Mouse (Mus musculus): ENCODE data around the gene Slc10a2. TPM values are rescaled to one million over a fixed set of nuclear protein-coding genes. Genes with fewer than 3 reads are reported as not detected.
"Not testable (repeated sequence)": the region's sequence is repeated elsewhere in the genome, so short reads cannot be mapped to it uniquely, and the experiment has no call there.

The Slc10a2 gene
- polyA plus RNA-seq (2021), result not detected

DNA sequence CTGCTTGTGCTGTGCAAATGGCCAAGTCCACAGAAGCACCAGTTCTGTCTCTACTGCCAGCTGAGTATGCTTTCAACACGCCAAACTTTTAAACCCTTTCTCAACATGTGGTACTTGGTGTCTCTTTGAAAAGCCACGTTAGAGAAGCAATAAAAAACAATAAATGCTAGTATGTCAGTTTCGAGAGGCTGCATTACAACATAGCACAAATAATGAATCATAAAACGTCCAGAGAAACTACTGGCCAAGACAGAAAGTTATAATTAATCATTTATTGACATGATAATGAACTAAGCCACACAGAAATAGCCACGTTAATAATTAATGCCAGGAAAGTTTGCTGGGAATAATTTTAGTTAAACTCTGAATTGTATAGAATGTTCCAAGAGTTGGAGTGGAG, at the start of gene Slc10a2:
Slc10a2 (minus strand) TSS at position 166 of the 400 bp plus-strand sequence.
- POLR2A ChIA-PET, result no interaction called here
- peaks cover 5% of the 10 kb centered on the region for H3K27me3 ChIP-seq
- DNase-seq (ENCODE audit: low read depth, low spot score), result no peak
- in situ Hi-C loops (cut with MboI; ENCODE audit: low pct_unique_long_range_greater_than_20kb), result no loop called here
- ATAC-seq, result no peak
- CTCF ChIA-PET, result no interaction called here
- TF ChIP-seq CTCF (IDR thresholded peaks at IDR 0.05), result no peak

DNA sequence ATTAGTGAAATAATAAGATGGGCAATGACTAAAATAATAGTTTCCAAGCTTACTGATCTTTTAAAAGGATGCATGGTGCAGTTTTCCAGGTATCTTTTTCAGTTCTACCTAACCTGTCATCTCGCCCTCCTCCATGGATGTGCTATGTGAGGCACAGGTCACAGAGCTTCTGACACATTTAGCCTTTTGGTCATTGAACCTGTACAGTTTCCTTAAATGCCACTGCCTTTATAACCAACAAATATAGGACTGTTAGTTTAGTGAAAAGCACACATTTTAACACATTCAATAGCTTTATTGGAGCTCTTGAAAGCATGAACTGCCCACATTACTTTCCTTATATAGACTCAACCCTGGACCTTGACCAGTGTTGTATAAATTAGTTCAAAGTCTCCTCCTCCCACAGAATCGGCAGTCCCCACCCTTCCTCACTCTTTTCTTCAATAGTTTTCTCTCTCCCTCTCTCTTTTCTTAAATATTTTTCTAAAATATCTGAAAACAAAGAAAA, 24.2 kb upstream of the Slc10a2 start:
- no peak for ATAC-seq
- CTCF ChIA-PET, result no interaction called here
- in situ Hi-C loops (cut with MboI; ENCODE audit: low pct_unique_long_range_greater_than_20kb), result no loop called here
- DNase-seq (ENCODE audit: low read depth, low spot score), result no peak
- no peaks in the 10 kb centered on the region for H3K27me3 ChIP-seq
- no peak for TF ChIP-seq CTCF (IDR thresholded peaks at IDR 0.05)
- POLR2A ChIA-PET, result no interaction called here

DNA sequence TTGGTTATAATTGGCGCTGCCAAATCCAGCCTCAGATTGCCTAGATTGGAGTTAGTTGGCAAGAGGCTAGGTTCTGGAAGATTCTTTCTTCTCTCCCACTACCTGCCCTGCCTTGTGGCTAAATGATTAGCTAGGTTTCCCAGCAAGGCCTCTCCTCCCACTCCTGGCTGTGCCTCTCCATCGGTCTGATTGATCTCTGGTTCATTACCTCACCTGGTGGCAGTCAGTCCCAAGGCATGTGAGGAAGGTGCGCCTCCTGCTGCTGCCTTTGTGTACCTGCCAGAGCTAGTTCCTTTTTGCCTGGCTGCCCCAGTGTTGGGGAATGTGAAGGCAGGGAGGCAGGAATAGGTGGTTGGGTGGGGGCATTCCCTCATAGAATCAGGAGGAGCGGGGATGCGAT, 1.7 kb upstream of the Slc10a2 start:
- H3K27me3 ChIP-seq, result no peaks in the 10 kb centered on the region
- CTCF ChIA-PET, result interaction anchor here (0.8 to 2.0 kb wide), 3 partner anchors 15 to 31 kb away, joined by 3 to 5 read pairs (median 3); no protein-coding TSS in a partner anchor

DNA sequence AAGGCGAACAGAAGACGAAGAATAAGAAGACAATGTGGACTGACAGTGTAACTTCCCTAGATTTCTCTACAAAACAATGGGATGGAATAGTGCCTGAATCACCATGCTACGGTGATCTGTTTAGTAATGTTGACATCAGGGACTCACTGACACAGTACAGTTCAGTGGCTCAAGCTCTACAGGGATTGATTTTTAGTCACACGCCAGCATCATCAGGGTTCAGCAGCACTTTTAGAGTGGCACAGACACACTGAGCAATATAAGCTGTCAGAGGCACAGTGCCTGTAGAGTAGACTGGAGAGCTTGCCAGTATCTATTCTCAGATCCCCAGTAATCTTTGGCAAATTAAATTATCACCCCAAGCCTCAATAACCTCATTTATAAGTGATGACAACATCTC, 9.8 kb downstream of the Slc10a2 start:
- no peaks in the 10 kb centered on the region for H3K27me3 ChIP-seq
- ChIA-PET CTCF (no interaction called here), POLR2A (interaction anchor here (0.6 kb wide), 1 partner anchor 86 kb away, joined by 3 read pairs; no protein-coding TSS in a partner anchor)
- TF ChIP-seq CTCF (IDR thresholded peaks at IDR 0.05), result no peak
- in situ Hi-C loops (cut with MboI; ENCODE audit: low pct_unique_long_range_greater_than_20kb), result no loop called here
- ATAC-seq, result peak; percentile 65
- DNase-seq (ENCODE audit: low read depth, low spot score), result no peak

More for the DNA sequence above, 1.7 kb upstream of the Slc10a2 start:
- DNase-seq (ENCODE audit: low read depth, low spot score), result no peak
- POLR2A ChIA-PET, result no interaction called here
- in situ Hi-C loops (cut with MboI; ENCODE audit: low pct_unique_long_range_greater_than_20kb), result no loop called here
- no peak for ATAC-seq
- TF ChIP-seq CTCF (IDR thresholded peaks at IDR 0.05), result peak; percentile 47

DNA sequence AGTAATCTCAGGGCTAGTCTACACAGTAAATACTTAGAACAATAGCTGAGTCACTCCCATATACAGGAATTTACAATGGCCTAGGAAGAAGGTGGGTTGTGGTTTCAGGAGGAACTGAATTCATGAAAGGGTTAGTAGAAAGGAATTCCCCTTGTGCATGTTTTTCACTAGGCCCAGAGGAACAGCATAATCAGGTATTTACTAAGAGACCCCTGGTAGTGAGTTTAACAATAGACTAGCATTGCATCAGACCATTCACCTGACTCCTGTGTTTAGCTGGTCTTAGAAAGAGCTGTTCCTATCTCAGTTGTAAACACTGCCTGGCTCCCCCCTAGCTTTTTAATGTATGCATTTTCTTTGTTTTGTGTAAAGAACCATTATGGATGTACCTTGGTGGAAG, 11.2 kb downstream of the Slc10a2 start:
- H3K27me3 ChIP-seq; ATAC-seq; DNase-seq (ENCODE audit: low read depth, low spot score); in situ Hi-C loops (cut with MboI; ENCODE audit: low pct_unique_long_range_greater_than_20kb); POLR2A ChIA-PET: not testable (repeated sequence)
- CTCF ChIA-PET, result interaction anchor here (0.8 to 1.1 kb wide), 2 partner anchors 19 to 41 kb away, joined by 3 read pairs; no protein-coding TSS in a partner anchor

DNA sequence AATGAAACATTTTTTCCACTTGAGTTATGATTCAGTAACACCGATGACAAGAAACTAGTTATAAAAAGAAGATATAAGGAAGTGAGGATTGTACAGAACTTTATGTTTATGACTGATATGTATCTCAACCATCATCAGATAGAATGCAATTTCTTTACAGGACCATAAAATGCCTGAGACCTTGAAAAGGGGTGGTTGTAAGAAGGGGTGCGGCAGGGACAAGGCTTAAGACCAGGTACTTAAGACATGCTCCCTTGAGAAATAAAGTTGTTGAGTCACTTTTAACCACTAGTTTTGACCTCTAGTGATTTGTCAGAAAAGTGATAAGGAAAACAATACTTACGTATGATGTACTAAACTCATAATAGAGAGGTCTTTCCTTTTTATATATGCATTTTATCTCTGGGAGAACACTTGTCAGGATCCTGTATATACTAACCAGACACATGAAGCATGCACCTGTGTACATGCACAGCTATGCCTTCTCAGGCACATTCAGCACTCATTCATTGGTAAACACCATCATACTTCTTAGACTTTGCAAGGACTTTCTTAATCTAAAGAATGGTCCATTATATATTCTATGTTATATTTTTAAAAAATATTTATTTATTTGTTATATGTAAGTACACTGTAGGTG, 31.4 kb downstream of the Slc10a2 start:
- TF ChIP-seq CTCF (IDR thresholded peaks at IDR 0.05), result no peak
- ATAC-seq, result no peak
- CTCF ChIA-PET, result no interaction called here
- POLR2A ChIA-PET, result no interaction called here
- DNase-seq (ENCODE audit: low read depth, low spot score), result no peak
- H3K27me3 ChIP-seq, result no peaks in the 10 kb centered on the region
- in situ Hi-C loops (cut with MboI; ENCODE audit: low pct_unique_long_range_greater_than_20kb), result no loop called here

DNA sequence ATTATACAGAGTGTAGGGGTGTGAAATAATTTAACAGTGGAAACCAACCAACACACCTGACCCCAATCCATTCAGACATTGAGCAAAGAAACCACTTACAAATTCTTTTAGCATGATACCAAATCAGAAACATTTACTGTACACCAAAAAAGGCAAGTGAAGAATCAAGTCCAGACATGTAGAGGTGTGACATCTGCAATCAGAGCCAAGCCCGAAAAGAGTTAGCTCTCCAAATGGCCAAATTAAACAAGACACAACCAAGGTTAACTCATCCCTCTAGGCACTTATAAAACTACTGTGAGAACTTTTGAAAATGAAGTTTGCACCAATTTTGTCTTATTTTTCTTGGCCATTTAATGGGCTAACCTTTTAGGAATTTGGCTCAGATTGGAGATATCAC, 46.3 kb downstream of the Slc10a2 start:
- POLR2A ChIA-PET, result no interaction called here
- DNase-seq (ENCODE audit: low read depth, low spot score) (no peak), ATAC-seq (no peak)
- CTCF ChIA-PET, result interaction anchor here (1.0 kb wide), 1 partner anchor 10 kb away, joined by 3 read pairs; no protein-coding TSS in a partner anchor
- TF ChIP-seq CTCF (IDR thresholded peaks at IDR 0.05), result no peak
- no peaks in the 10 kb centered on the region for H3K27me3 ChIP-seq
- in situ Hi-C loops (cut with MboI; ENCODE audit: low pct_unique_long_range_greater_than_20kb), result no loop called here

DNA sequence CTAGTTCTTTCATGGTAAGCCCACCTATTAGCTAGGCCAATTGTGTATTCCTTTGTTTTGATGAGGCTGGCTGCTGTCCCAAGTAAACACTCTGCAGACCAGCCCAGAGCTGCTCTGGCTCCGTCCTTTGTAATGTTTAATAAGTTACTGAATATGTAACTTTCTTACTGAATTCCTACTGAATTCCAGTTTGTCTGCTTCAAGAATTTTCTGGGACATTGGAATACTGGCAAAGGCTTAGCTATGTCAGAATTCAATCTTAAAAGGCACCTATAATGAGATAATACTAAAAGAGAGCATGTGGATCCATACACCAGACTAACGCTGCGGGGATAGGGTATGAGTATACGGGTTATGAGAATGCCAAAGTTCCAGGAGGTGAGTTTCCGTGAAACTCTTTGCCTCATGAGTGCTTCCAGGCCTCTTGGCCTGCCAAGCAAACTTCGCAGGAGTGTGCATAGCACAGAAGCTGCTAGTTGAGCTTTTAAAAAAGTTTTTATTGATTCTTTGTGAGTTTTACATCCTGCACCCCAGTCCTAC, 60.7 kb downstream of the Slc10a2 start:
- in situ Hi-C loops (cut with MboI; ENCODE audit: low pct_unique_long_range_greater_than_20kb); ATAC-seq; DNase-seq (ENCODE audit: low read depth, low spot score); H3K27me3 ChIP-seq; POLR2A ChIA-PET: not testable (repeated sequence)
- CTCF ChIA-PET, result interaction anchor here (2.0 kb wide), 1 partner anchor 7 kb away, joined by 8 read pairs; no protein-coding TSS in a partner anchor

DNA sequence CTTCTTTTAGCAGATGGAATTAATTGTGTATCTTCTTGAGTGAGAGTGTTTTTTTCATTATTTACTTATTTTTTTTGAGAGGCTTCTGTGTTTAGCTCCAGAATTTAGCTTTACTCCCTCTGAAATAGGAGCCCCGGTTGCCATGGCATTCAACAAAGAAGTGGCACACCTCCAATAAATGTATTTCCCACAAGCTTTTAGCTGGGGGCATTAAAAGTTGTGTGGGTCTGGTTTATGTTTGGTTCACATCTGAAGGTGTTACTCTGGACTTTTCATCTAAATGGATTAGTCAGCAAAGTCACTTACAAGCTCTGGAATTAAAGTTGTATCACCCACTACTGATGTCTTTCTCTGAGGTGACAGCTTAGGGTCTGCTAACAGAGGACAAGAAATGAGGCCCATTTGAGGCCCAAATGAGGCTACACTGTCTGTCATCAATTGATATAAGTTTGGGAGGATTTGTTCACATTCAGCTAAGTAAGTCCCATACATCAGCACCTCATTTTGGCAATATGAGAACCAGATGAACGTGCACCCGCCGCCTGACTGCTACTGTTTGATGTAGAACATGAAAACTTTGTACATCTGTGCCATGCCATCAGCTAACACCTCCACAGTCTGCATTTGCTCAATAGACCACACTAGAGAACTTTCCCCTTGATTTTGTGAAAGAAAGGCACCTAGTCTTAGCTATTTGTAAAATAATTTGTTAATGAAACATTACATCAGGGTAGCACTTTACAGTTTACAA, 66.2 kb downstream of the Slc10a2 start:
- ATAC-seq (no peak), DNase-seq (ENCODE audit: low read depth, low spot score) (no peak)
- no peak for TF ChIP-seq CTCF (IDR thresholded peaks at IDR 0.05)
- CTCF ChIA-PET, result interaction anchor here (1.0 to 1.5 kb wide), 2 partner anchors 10 to 12 kb away, joined by 3 to 4 read pairs; no protein-coding TSS in a partner anchor
- in situ Hi-C loops (cut with MboI; ENCODE audit: low pct_unique_long_range_greater_than_20kb), result no loop called here
- POLR2A ChIA-PET, result no interaction called here
- H3K27me3 ChIP-seq, result no peaks in the 10 kb centered on the region
